Mouse (Mus musculus): ENCODE data around the gene Atp2a2.

The Atp2a2 gene

DNA sequence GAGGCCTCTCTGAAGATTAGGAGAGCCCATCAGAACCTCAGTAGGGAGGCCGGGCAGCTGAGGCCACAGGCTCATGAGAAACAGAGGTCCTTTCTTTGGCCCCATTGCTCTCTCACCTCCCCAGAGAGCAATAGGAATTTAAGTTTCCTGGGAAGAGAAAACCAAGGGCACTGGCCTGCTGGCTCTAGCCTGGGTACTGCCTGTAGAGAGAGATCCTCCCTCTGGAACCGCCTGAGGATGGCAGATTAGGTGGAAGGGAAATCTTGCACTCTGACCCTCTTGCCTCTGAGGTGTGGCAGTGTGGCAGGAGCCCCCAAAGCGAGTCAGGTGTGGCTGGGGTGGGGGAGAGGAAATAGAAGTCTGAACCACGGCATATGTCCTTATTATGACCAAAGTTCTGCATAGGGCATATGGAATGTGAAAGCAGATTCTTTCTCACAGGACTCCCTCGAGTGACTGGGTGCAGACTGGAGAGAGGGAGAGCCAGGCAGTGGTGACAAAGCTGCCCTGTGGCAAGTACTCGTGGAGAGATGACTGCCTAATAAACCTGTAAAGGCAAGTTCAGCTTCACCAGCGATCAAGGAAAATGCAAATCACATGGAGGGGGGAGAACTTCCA, 17.1 kb upstream of the Atp2a2 start:
- no peak for DNase-seq (ENCODE audit: low read depth)

DNA sequence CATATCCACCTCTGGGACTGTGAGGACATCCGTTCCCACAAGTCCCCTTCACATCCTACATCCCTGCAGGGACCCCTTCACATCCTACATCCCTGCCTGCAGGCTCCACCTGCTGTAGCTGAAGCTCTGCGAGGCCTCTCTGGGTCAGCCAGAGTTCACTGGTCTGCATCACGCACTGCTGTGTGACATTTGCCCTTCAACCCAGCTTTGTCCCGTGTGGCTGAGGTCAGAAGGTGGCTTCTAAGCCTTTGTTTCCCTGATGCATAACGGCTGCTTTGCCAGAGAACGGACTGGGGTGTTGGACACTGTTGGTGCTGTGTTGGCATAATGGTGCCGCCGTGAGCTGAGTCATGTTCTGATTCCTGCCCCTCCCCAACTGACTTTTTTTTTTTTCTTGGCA, 16.2 kb upstream of the Atp2a2 start:
- no peak for DNase-seq (ENCODE audit: low read depth)

DNA sequence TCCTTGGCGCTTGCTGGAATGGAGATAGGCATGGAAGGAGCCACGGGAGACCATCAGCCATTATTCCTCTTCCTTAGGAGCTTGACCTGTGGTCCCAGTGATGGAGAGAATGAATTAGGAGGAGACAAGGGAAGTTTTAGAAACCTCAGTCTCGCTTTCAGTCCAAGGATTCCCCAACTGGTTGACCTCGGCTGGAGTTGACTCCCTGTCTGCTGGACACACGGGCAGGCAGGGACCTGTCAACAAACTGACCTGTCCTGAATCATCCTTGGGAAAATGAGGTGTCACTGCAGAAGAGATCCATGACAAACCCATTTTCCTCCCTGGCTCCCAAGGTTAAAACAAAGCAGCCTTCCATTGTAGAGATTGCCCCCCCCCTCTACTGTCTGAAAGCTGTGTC, 14.9 kb upstream of the Atp2a2 start:
- DNase-seq (ENCODE audit: low read depth): no peak

DNA sequence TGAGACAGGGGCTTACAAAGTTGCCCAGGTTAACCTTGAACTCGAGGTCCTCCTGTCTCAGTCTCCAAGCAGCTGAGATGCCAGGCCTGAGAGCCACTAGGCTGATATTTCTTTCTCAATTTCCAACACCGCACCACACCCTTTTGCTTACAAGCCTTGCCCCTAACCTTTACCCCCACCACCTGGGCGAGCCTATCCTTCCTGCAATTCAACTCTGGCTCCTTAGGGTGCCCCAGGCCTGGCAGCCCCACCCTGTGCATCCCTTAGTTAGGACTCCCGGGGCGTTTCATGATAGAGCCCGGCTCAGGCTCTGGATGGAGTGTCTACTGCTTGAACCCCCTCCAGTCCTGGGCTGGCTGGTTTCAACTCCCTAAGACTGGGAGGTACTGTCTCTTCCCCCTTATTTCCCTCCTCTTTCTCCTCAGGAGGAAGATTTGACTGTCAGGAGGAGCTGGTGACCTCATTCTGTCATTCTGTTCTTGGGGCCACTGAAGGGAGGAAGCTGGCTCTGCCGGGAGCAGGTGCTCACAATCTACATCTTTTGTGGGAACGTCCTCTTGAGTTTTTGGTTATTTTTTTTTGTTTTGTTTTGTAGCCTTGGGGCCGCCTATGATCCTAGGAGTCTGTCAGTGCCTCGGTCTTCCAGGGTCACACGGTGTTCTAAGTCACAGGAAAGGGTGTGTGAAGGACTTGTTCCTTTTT, 14.2 kb upstream of the Atp2a2 start:
- DNase-seq (ENCODE audit: low read depth): no peak

DNA sequence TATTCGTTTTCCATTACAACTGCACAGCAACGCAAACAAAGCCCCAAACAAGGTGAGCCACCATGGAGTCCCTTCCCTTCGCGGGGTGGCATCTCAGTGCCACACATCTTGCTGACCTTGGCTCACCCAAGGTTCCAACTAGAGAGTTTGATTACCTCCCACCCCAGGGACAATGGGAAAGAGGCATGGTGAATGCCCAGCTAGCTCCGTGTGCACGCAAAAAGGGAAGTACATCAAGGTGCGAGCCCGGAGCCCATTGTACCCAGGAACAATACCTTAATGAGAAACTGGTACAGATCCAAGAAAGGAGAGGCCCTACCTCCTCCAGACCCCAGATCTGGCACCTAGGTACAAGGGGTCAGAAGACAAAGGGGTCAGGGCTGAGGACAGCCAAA, 12.1 kb upstream of the Atp2a2 start:
- DNase-seq (ENCODE audit: low read depth): peak; percentile 30

DNA sequence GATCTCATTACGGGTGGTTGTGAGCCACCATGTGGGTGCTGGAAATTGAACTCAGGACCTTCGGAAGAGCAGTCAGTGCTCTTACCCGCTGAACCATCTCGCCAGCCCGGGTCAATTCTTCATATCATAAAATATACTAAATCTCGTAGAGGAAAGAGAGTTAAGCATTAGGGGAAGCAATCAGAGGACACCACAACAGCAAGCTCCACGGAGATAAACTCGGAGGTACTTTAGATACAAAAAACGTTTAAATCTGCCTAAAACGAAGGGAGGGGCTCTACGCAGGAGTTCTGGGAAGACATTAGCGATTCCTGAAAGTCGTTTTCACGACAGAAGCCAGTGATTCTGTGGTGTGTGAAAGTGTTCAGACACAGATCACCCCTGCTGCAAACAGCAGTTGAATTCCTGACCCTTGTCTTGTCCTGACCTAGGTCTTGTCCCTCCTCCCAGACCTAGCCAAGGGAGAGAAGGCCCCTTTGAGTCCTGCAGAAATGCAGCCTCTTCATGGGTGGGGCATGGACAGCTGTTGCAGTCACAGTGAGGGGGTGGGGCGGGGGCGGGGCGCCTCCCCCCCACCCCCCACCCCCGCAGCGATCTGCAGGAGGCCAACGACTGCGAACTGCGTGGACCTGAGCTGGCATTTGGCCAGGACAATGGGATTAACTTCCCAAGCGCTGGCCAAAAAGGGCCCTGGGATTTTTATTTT, 11.5 kb upstream of the Atp2a2 start:
- no peak for DNase-seq (ENCODE audit: low read depth)

DNA sequence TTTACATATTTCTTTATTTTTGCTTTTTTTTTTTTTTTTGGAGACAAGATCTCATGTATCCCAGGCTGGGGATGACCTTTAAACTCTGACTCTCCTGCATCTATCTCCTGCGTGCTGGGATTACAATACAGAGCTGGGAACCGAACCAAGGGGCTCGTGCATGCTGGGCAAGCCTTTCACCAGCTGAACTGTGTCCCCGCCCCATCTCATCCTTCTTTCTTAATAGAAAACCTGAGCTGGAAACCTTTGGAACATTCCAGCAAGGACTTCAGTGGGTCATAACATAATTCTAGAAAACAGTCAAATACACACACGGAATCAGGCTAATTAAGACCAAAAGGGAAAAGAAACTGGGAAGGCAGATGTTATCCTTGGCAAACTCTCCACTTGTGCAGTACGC, 10.0 kb upstream of the Atp2a2 start:
- DNase-seq (ENCODE audit: low read depth): no peak

DNA sequence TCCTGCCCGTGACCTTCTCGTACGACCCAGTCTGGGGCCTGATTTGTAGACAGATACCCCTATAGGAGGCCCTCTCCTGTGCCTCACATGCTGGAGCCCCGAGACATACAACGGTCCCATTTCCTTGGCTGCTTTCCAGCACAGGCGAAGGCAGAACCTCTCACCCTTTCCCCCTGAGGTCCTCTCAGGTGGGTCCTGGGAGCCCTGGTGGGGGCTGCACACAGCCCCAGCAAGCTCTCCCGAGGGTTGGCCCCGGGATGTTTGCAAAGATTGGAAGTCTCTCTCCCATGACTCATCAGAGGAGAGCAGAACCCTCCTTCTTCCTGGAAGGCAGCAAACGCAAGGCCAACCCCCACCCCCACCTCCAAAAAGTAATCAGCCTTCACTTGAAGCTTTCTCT, 9.4 kb upstream of the Atp2a2 start:
- DNase-seq (ENCODE audit: low read depth): peak; percentile 33

DNA sequence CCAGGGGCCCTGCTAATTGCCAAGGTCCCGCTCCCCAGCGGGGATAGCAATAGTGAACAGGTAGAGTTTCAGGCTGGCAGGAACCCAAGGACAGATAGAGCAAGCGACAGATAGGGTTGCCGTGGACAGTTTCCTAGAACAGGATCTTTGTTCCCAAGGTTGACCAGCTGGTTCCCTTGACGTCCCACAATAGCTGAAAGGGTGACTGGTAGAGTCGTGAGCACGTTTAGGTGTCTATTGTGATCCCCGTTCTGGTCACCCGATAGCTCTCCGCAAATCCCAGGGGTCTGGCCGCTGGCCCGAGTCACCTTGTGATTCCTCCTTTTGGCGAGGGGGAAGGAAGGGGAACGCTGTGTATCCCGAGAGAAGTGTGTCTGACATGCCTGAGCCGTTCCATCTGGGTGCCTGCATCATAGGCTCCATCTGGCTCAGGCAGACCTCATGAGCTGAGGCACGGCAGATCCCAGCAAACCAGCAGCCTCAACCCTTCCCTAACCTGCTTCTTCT, 8.7 kb upstream of the Atp2a2 start:
- DNase-seq (ENCODE audit: low read depth): no peak

DNA sequence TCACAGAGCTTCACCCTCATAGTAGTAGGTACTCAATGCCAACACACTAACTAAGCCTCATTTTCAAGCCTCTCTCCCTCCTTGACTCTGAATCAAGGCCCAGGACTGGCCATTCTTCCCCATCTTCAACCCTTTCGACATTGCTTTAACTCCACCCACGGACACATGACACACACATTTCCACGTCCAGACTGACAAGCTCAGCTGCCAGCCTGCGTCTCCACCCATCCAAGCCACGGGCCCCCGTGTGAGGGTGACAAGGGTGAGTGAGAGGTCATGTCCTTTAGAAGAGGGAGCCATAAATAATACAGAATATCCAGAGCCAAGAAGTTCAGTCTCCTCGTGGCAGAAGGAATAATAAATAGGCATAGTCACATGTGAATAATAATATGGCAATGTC, 7.6 kb upstream of the Atp2a2 start:
- DNase-seq (ENCODE audit: low read depth): no peak

DNA sequence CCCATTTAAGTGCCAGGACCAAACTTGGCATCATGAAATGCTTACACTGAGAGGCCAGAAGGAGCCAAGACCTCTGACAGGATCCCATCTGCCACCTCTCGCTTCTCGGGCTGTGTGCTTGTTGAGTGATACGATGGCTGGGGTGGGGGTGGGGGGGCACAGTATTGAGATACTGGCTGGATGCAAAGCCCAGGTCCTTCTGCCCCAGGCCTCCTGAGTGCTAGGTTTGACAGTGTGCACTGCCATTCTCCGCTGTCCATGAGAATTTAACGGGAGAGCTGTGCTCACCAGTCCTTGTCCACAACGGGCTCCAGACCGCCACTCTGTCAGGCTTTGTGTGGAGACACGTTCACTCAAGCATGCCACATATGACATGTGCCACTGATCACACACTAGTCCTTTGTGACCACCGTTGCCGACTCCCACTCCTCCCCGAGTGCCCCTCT, 6.9 kb upstream of the Atp2a2 start:
- DNase-seq (ENCODE audit: low read depth): no peak

DNA sequence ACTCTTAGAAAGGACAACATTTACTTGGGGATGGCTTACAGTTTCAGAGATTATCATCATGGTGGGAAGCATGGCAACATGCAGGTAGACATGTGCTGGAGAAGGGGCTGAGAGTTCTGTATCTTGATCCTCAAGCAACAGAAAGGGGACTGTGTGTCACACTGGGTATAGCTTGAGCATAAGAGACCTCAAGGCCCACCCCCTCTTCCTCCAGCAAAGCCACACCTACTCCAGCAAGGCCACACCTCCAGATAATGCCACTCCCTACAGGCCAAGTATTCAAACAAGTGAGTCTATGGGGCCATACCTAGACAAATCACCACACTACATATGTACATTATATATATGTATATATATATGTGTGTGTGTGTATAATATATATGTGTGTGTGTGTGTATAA, 5.4 kb upstream of the Atp2a2 start:
- no peak for DNase-seq (ENCODE audit: low read depth)

DNA sequence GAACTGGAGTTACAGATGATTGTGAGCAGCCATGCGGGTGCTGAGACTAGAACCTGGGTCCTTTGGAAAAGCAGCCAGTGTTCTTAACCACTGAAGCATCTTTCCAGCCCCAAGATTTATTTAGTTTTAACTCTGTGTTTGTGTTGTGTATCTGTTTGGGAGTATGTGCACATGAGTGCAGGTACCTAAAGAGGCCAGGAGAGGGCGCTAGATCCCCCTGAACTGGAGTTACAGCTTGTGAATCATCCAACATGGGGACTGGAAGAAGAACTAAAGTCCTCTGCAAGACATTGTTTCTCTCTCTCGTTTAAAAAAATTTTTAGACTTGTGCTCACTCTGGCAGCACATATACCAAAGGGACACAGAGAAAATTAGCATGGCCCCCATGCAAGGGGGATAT, 4.4 kb upstream of the Atp2a2 start:
- DNase-seq (ENCODE audit: low read depth): peak; percentile 49

DNA sequence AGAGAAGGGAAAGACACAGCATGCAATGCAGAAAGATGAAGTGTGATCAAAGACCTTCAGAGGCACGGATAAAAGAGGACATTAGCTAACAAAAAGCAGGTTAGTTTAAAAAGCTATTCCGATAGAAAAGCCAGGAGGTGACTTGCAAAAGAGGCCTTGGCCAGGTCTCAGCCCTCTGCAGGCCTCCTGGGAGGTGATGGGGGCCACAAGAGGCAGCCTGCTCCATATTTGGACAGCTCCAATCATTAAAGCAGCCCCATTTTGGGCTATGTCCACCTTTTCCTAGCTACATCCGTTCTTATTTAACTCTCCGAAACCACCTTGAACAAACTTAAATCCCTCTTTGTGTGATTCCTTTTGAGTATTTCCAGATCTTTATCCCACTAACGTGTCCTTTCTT, 3.5 kb upstream of the Atp2a2 start:
- no peak for DNase-seq (ENCODE audit: low read depth)

DNA sequence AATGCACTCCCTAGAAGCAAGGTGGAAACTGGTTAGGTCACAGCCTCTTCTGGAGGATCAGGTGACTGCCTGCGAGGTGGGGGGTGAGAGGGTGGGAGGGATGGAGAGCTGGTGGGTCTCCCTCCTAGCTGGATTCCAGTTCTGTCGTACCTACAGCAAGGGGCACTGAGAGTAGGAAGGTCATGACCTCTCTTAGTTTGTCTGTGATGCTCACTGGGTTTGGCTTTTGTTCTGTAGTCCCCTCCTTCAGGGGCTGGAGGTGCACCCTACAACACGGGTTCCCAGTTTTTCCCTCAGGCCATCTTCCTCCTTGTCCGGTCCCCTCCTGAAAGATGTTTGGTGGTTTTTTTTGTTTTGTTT, 1.7 kb upstream of the Atp2a2 start:
- DNase-seq (ENCODE audit: low read depth): no peak

DNA sequence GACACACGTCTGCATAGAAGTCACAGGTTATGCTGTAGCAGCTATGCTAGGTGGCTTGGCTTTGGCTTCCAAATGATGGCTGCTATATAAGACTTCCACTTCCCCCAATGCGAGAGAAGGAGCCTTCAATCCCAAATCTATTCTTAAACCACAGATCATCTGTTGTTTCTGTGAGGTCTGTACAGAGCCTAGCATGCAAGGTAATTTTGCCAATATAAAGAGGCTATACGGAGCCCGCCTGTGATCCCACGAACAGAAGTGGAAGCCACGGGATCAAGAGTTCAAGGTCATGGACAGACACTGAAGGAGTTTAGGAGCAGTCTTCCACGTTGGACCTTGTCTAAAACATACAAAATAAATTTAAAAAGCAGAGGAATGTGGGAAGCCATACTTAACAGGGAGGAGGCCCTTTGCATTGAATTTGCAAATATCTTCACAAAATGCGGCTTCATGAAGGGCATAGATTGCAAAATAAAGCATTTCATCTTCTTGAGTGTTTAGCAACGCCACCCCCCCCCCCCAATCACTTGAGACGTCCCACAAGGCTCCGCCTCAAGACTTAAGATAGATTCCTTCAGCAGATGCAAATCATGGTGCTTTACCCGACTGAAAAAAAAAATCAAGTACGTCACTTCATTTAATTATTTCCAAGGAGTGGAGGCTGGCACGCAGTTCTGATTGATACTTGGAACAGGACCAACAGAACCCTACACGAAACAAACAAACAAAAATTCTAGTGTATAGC, 1.2 kb upstream of the Atp2a2 start:
- DNase-seq (ENCODE audit: low read depth): no peak

DNA sequence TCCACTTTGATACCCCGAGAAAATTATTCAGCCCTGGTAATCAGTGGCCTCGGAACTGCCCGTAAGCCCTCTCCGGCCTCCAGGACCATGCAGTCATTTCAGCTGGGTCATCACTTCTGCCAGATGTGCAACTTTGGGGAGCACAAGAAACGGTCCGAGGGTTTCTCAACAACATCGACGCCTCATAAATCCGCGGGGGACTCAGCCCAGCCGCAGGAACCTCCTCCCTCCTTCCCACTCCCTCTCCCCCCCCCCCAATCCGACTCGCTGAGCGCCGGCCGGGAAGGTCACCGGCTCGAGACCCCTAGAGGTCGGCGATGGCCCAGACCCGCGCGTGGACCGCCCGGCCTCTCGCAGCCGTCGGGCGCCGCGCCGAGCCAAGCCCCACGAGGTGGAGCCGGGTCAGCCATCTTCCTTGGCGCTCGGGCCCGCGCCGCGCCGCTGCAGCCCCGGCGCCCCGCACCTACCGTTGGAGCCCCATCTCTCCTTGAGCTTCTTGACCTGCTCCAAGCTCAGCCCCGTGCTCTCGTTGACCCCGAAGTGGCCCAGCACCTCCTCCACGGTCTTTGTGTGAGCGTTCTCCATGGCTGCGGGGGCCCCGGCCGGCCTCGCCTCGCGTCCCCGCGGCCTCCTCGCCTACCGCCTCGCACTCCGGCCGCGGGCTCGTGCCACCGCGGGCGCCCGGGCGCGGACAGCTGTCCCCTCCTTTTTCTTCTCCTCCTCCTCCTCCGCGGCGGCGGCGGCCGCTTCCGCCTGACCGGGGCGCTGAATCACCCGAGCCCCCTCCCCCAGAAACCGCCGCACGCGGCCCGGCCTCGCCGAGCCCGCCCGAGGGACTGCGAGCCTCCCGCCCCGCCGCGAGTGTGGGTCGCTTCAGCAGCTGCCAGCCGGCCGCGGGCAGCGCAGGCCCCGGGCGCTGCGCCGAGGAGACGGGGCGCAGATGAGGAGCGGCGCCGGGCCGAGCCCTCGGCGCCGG, 636 bp downstream of the Atp2a2 start:
- peak; percentile 68 for DNase-seq (ENCODE audit: low read depth)

DNA sequence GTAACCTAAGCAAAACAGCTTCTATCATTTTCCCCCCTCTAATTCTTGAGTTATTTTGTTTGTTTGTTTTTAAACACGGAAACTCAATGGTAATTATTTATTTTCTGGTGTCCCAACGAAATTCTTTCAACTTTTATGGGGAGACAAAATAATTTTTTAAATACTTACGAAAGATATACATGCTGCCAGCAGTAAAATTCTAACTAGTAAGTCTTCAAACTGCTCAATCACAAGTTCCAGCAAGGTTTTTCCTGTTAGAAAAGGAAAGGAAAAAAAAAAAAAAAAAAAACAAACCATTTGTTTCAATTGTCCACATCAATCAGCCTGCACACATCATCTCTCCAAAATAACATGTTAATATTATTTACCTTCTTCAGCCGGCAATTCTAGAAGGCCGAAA, 1.5 kb downstream of the Atp2a2 start:
- no peak for DNase-seq (ENCODE audit: low read depth)

DNA sequence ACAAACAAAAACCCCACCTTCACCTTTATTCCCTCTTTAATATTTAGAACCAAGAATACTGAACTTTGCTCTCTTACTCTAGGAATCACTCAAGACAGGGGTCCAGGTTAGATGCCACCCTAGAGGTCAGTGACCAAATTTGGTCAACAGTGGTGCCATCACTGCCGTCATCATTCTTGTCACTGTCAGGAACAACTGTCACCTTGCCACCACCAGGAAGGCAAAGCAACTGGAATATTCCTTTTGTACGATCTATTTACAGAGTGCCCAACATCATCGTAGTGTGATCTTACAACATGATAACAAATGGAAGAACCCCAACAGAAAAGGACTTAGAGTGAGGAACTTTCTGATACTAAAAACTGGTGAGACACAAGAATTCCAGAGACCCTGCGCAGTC, 1.9 kb downstream of the Atp2a2 start:
- DNase-seq (ENCODE audit: low read depth): no peak

DNA sequence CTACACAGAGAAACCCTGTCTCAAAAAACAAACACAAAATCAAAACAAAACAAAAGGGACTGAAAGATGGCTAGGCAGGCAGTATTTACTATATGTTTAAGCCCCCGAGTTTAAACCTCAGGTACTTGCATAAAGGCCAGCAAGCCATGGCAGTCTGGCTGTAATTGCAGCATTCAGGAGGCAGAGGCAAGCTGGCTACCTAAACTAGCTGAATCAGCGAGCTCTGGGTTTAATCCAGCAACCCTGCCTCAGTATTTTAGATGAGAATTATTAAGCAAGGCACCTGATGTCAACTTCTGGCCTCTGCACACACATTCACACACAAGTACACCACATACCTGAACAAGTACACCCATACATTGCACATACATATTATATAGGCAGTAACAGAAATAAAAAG, 4.0 kb downstream of the Atp2a2 start:
- DNase-seq (ENCODE audit: low read depth): no peak

DNA sequence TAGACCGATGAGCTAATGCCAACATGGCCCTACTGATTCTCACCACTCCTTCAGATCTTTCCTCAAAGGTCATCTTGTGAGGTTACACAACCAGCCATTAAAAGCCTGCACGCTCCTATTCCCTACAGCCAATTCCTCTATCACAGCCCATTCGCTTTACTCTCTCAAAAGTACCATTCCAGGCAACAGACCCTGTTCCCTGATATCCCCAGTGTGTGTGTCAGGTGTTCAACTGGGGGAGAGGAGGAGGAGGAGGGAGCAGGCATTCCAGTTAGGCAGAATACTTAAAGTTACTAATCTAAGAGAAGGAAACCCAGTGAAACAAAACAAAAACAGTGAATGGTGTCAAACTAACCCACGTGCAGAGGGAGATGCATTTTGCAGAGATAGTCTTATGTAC, 5.0 kb downstream of the Atp2a2 start:
- DNase-seq (ENCODE audit: low read depth): no peak

DNA sequence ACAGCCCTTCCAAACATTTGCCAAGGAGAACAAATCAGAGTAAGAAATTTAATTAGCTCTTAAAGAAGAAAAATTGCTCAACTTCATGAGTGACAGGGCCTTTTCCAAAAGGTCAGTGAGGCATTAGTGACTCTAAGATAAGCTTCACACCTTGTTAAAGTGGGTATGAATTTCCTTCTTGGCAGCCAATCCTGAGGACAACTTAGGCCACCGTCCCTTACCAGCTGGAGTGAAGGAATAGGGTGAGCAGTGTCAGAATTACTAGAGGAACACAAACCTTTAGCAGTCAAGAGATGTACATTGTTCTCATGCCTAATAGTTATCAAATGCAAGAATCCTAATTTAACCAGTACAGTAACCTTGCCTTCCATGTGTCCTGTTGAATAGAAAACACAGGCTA, 7.6 kb downstream of the Atp2a2 start:
- no peak for DNase-seq (ENCODE audit: low read depth)
